Mouse (Mus musculus): ENCODE measurements around the gene Hgfac. TPM values are rescaled to one million over a fixed set of nuclear protein-coding genes. Genes with fewer than 3 reads are reported as not detected.

Gene Hgfac
- polyA plus RNA-seq (2015; fragmentation: Nextera tagmentation; extraction: Ambion mirVana) = 0.25 and 0.29 TPM in 2 replicates

DNA sequence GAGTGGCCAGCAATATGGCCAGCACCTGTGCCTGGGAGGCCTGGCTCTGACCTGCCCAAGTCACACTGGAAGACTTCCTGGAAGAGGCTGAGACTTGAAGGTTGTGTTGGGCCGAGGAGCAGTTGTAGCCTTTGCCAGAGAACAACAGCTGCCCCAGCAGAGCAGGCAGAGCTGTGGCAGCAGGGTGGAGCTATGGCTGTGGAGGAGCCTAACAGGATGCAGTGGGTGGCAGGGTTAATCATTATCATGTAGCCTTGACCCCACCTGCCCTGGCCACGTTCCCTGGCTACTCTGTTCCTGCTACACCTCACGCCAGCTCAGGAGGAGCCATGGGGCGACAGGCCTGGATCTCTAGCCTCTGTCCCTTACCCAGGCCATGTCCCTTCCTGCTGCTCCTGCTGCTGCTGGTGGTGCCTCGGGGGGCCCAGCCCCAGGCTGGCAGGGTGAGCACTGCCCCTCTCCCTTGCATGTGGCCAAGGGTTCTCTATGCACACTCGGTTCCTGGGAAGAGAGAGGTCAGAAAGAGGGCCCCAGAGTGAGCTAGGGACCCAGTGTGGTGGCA is at the start of gene Hgfac:
Hgfac (plus strand) TSS at position 242 of the 562 bp plus-strand sequence.

DNA sequence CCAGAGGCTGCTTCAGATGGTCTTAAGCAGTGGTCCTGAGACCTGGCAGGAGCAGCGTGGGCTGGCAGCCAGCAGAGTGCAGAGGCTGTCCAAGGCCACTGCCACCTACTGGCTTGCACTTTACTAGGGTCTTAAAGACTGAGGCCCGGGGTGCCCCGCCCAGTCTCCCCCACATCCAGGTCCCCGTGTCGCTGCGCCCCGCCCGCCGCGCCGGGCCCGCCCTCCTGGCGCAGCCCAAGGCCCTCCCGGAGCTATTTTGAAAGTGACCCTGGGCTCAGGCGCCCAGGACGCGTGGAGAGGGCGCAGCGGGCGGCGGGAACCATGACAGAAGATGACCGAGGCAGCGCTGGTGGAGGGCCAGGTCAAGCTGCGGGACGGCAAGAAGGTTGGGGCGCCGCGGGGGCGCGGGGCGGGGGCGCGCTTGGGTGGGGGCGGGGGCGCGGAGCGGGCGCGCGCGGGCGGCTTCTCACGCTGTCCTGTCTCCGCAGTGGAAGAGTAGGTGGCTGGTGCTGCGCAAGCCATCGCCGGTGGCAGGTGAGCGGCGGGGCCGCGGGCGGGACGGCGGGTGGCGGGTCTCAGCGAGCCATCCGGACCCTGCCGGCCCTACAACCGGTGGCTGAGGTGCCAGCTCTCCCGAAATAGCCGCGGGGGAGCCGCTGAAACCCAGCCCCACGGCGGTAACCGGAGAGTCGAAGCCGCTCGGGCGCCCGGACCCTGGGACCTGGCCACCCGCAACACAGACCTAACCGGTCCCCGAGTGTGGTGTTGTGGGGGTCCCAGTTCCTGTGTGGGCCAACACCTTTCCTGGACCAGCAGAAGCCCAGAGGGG is 15.5 kb downstream of the Hgfac start, which contains the start of gene Dok7:
Dok7 (plus strand) TSS at position 163 of the 829 bp plus-strand sequence.

Other genes starting within 250 kb of the Hgfac start
- 0.20 and 0.33 TPM in 2 replicates for gene Msantd1, start 133.5 kb upstream of the Hgfac start, polyA plus RNA-seq (2015; fragmentation: Nextera tagmentation; extraction: Ambion mirVana)
- gene Rgs12, start 92.1 kb upstream of the Hgfac start, polyA plus RNA-seq (2015; fragmentation: Nextera tagmentation; extraction: Ambion mirVana) = 21.2 and 21.4 TPM in 2 replicates
- gene Dok7, start 15.3 kb downstream of the Hgfac start, polyA plus RNA-seq (2015; fragmentation: Nextera tagmentation; extraction: Ambion mirVana) = 0.05 and 0.15 TPM in 2 replicates
- 49.0 and 54.8 TPM in 2 replicates for gene Lrpap1, start 64.3 kb downstream of the Hgfac start, polyA plus RNA-seq (2015; fragmentation: Nextera tagmentation; extraction: Ambion mirVana)
- gene Adra2c, start 236.8 kb downstream of the Hgfac start, polyA plus RNA-seq (2015; fragmentation: Nextera tagmentation; extraction: Ambion mirVana) = not detected in 2 replicates

Measured in spleen, postnatal 0 days (tissue).